Mouse (Mus musculus): ENCODE results near the gene Akr1cl. TPM values are rescaled to one million over a fixed set of nuclear protein-coding genes. Genes with fewer than 3 reads are reported as not detected.

Akr1cl gene
- 0.02 TPM in 1 of 2 replicates, not detected in the other for polyA plus RNA-seq (2012; rRNA removed)
- polyA plus RNA-seq (2014; fragmentation: Nextera tagmentation; extraction: Ambion mirVana) = not detected in 2 replicates

- Histone ChIP-seq H3K4me1 (replicated peaks; ENCODE audit: control insufficient read depth in 2 of 2, insufficient read depth in 2 of 2, low read length in 1 of 2) (no peaks in the 10 kb centered on the region), H3K9me3 (ENCODE audit: control insufficient read depth, low read length) (no peaks in the 10 kb centered on the region), H3K27ac (no peak within 1 kb of the TSS), H3K4me2 (ENCODE audit: low read depth) (no peak within 1 kb of the TSS), H3K36me3 (replicated peaks; ENCODE audit: control insufficient read depth, insufficient read depth, low read depth) (no peaks in the 10 kb centered on the region), H3K4me3 (ENCODE audit: insufficient read depth in 1 of 2, low read depth in 2 of 2, low read length in 2 of 2) (no peak within 1 kb of the TSS), H3K27me3 (ENCODE audit: control insufficient read depth, insufficient read depth, low read length) (no peaks in the 10 kb centered on the region), H3K9ac (replicated peaks) (no peak within 1 kb of the TSS)
- DNase-seq (ENCODE audit: low read depth in 3 of 3, low spot score in 3 of 3) (no peak), ATAC-seq (ENCODE audit: insufficient read depth) (no peak)
- TF ChIP-seq CTCF (IDR thresholded peaks at IDR 0.05; ENCODE audit: low read depth) (no peak), EP300 (IDR thresholded peaks at IDR 0.05; ENCODE audit: low read depth) (no peak)
These were observed at the start of gene Akr1cl for GRCm38 (mm10) chr1:65032641-65033040. Akr1cl (minus strand) TSS chr1:65032759.

GRCm38 (mm10) chr1:65082188-65082587, 49.6 kb upstream of the Akr1cl start, which contains the start of gene Crygb:
Crygb (minus strand) TSS chr1:65082288.
- Histone ChIP-seq H3K9me3 (ENCODE audit: control insufficient read depth, low read length) (no peaks in the 10 kb centered on the region), H3K9ac (replicated peaks) (no peak within 1 kb of the TSS), H3K36me3 (replicated peaks; ENCODE audit: control insufficient read depth, insufficient read depth, low read depth) (no peaks in the 10 kb centered on the region), H3K27ac (no peak within 1 kb of the TSS), H3K27me3 (ENCODE audit: control insufficient read depth, insufficient read depth, low read length) (no peaks in the 10 kb centered on the region), H3K4me2 (ENCODE audit: low read depth) (no peak within 1 kb of the TSS), H3K4me3 (ENCODE audit: insufficient read depth in 1 of 2, low read depth in 2 of 2, low read length in 2 of 2) (no peak within 1 kb of the TSS), H3K4me1 (replicated peaks; ENCODE audit: control insufficient read depth in 2 of 2, insufficient read depth in 2 of 2, low read length in 1 of 2) (no peaks in the 10 kb centered on the region)
- 42% methylated on average over 7 of the region's 7 CpGs for WGBS (ENCODE audit: insufficient replicate concordance)
- no peak for ATAC-seq (ENCODE audit: insufficient read depth)
- DNase-seq (ENCODE audit: low read depth in 3 of 3, low spot score in 3 of 3) = no peak
- no peak for TF ChIP-seq CTCF (IDR thresholded peaks at IDR 0.05; ENCODE audit: low read depth)
- TF ChIP-seq EP300 (IDR thresholded peaks at IDR 0.05; ENCODE audit: low read depth) = no peak

- Histone ChIP-seq H3K4me3 (ENCODE audit: insufficient read depth in 1 of 2, low read depth in 2 of 2, low read length in 2 of 2) (no peak overlapping the region), H3K36me3 (replicated peaks; ENCODE audit: control insufficient read depth, insufficient read depth, low read depth) (no peaks in the 10 kb centered on the region), H3K4me1 (replicated peaks; ENCODE audit: control insufficient read depth in 2 of 2, insufficient read depth in 2 of 2, low read length in 1 of 2) (no peaks in the 10 kb centered on the region), H3K9me3 (ENCODE audit: control insufficient read depth, low read length) (no peaks in the 10 kb centered on the region), H3K4me2 (ENCODE audit: low read depth) (no peak overlapping the region), H3K9ac (replicated peaks) (no peak overlapping the region), H3K27ac (no peak overlapping the region), H3K27me3 (ENCODE audit: control insufficient read depth, insufficient read depth, low read length) (no peaks in the 10 kb centered on the region)
- ATAC-seq (ENCODE audit: insufficient read depth) (no peak), DNase-seq (ENCODE audit: low read depth in 3 of 3, low spot score in 3 of 3) (no peak)
- TF ChIP-seq EP300 (IDR thresholded peaks at IDR 0.05; ENCODE audit: low read depth) = no peak
- 21% methylated on average over 5 of the region's 5 CpGs for WGBS (ENCODE audit: insufficient replicate concordance)
These were observed 43.0 kb upstream of the Akr1cl start for GRCm38 (mm10) chr1:65075607-65076006.

- no peak within 1 kb of the TSS for H3K4me3 ChIP-seq (ENCODE audit: insufficient read depth in 1 of 2, low read depth in 2 of 2, low read length in 2 of 2)
- no peak within 1 kb of the TSS for H3K27ac ChIP-seq
- 56% methylated on average over 6 of the region's 6 CpGs for WGBS (ENCODE audit: insufficient replicate concordance)
- TF ChIP-seq CTCF (IDR thresholded peaks at IDR 0.05; ENCODE audit: low read depth) = no peak
- H3K9ac ChIP-seq (replicated peaks) = no peak within 1 kb of the TSS
- H3K36me3 ChIP-seq (replicated peaks; ENCODE audit: control insufficient read depth, insufficient read depth, low read depth) = no peaks in the 10 kb centered on the region
- DNase-seq (ENCODE audit: low read depth in 3 of 3, low spot score in 3 of 3) = no peak
- ATAC-seq (ENCODE audit: insufficient read depth) = no peak
- H3K4me2 ChIP-seq (ENCODE audit: low read depth) = no peak within 1 kb of the TSS
- H3K27me3 ChIP-seq (ENCODE audit: control insufficient read depth, insufficient read depth, low read length) = no peaks in the 10 kb centered on the region
- H3K9me3 ChIP-seq (ENCODE audit: control insufficient read depth, low read length) = no peaks in the 10 kb centered on the region
- no peaks in the 10 kb centered on the region for H3K4me1 ChIP-seq (replicated peaks; ENCODE audit: control insufficient read depth in 2 of 2, insufficient read depth in 2 of 2, low read length in 1 of 2)
These were observed 41.0 kb upstream of the Akr1cl start, which contains the start of gene Crygc for GRCm38 (mm10) chr1:65073589-65073988. Crygc (minus strand) TSS chr1:65073689.

GRCm38 (mm10) chr1:65067842-65068241, 35.3 kb upstream of the Akr1cl start:
- H3K9me3 ChIP-seq (ENCODE audit: control insufficient read depth, low read length) = no peaks in the 10 kb centered on the region
- H3K27ac ChIP-seq = no peak overlapping the region
- no peak overlapping the region for H3K4me3 ChIP-seq (ENCODE audit: insufficient read depth in 1 of 2, low read depth in 2 of 2, low read length in 2 of 2)
- no peaks in the 10 kb centered on the region for H3K36me3 ChIP-seq (replicated peaks; ENCODE audit: control insufficient read depth, insufficient read depth, low read depth)
- ATAC-seq (ENCODE audit: insufficient read depth) (no peak), DNase-seq (ENCODE audit: low read depth in 3 of 3, low spot score in 3 of 3) (no peak)
- no peaks in the 10 kb centered on the region for H3K27me3 ChIP-seq (ENCODE audit: control insufficient read depth, insufficient read depth, low read length)
- no peaks in the 10 kb centered on the region for H3K4me1 ChIP-seq (replicated peaks; ENCODE audit: control insufficient read depth in 2 of 2, insufficient read depth in 2 of 2, low read length in 1 of 2)
- no peak overlapping the region for H3K4me2 ChIP-seq (ENCODE audit: low read depth)
- H3K9ac ChIP-seq (replicated peaks) = no peak overlapping the region
- no peak for TF ChIP-seq EP300 (IDR thresholded peaks at IDR 0.05; ENCODE audit: low read depth)
- TF ChIP-seq CTCF (IDR thresholded peaks at IDR 0.05; ENCODE audit: low read depth) = no peak
